Mouse (Mus musculus): ENCODE measurements around the gene Gm9913.

Gene Gm9913

GRCm38 (mm10) chr2:125496696-125497095 lies 8.2 kb upstream of the Gm9913 start:
- DNase-seq (ENCODE audit: low spot score) = no peak

- DNase-seq (ENCODE audit: low spot score) = no peak
These were observed 6.7 kb upstream of the Gm9913 start for GRCm38 (mm10) chr2:125498216-125498615.

GRCm38 (mm10) chr2:125501526-125501925 lies 3.4 kb upstream of the Gm9913 start:
- no peak for DNase-seq (ENCODE audit: low spot score)

- no peak for DNase-seq (ENCODE audit: low spot score)
These were observed 942 bp downstream of the Gm9913 start for GRCm38 (mm10) chr2:125505746-125506315.

GRCm38 (mm10) chr2:125506316-125507054 lies 1.6 kb downstream of the Gm9913 start:
- peak; percentile 73 for DNase-seq (ENCODE audit: low spot score)

- no peak for DNase-seq (ENCODE audit: low spot score)
These were observed 3.0 kb downstream of the Gm9913 start, which contains the start of gene Fbn1 for GRCm38 (mm10) chr2:125507893-125508292. Fbn1 (minus strand) TSS chr2:125507993.

- no peak for DNase-seq (ENCODE audit: low spot score)
These were observed 3.5 kb downstream of the Gm9913 start for GRCm38 (mm10) chr2:125508381-125508780.

- no peak for DNase-seq (ENCODE audit: low spot score)
These were observed 5.9 kb downstream of the Gm9913 start for GRCm38 (mm10) chr2:125510752-125511151.

GRCm38 (mm10) chr2:125511898-125512297 lies 7.0 kb downstream of the Gm9913 start:
- no peak for DNase-seq (ENCODE audit: low spot score)

GRCm38 (mm10) chr2:125512544-125512943 lies 7.7 kb downstream of the Gm9913 start:
- DNase-seq (ENCODE audit: low spot score) = no peak

- no peak for DNase-seq (ENCODE audit: low spot score)
These were observed 9.5 kb downstream of the Gm9913 start for GRCm38 (mm10) chr2:125514391-125514790.

- no peak for DNase-seq (ENCODE audit: low spot score)
These were observed 10.6 kb downstream of the Gm9913 start for GRCm38 (mm10) chr2:125515291-125516057.

- no peak for DNase-seq (ENCODE audit: low spot score)
These were observed 11.7 kb downstream of the Gm9913 start for GRCm38 (mm10) chr2:125516594-125516993.

GRCm38 (mm10) chr2:125525484-125525883 lies 20.6 kb downstream of the Gm9913 start:
- DNase-seq (ENCODE audit: low spot score) = no peak

GRCm38 (mm10) chr2:125526566-125526965 lies 21.7 kb downstream of the Gm9913 start:
- DNase-seq (ENCODE audit: low spot score) = no peak

- no peak for DNase-seq (ENCODE audit: low spot score)
These were observed 25.8 kb downstream of the Gm9913 start for GRCm38 (mm10) chr2:125530665-125531064.

- DNase-seq (ENCODE audit: low spot score) = no peak
These were observed 34.8 kb downstream of the Gm9913 start for GRCm38 (mm10) chr2:125539640-125540039.

- DNase-seq (ENCODE audit: low spot score) = no peak
These were observed 35.7 kb downstream of the Gm9913 start for GRCm38 (mm10) chr2:125540579-125540978.

- DNase-seq (ENCODE audit: low spot score) = no peak
These were observed 36.6 kb downstream of the Gm9913 start for GRCm38 (mm10) chr2:125541451-125541850.

- DNase-seq (ENCODE audit: low spot score) = no peak
These were observed 38.8 kb downstream of the Gm9913 start for GRCm38 (mm10) chr2:125543646-125544045.

GRCm38 (mm10) chr2:125544986-125545385 lies 40.1 kb downstream of the Gm9913 start:
- DNase-seq (ENCODE audit: low spot score) = no peak

GRCm38 (mm10) chr2:125548806-125549578 lies 44.1 kb downstream of the Gm9913 start:
- no peak for DNase-seq (ENCODE audit: low spot score)

Data from ovary, postnatal 14 days (tissue).